Mouse (Mus musculus): ENCODE results near the gene Gcsh.
A peak's percentile ranks its signal among the peaks of the same experiment; 100 is the strongest.

Gene Gcsh

GRCm38 (mm10) chr8:116978052-116978451 lies 15.3 kb downstream of the Gcsh start:
- ATAC-seq (ENCODE audit: low TSS enrichment), result no peak; the same call in 1 of the 2 replicates

GRCm38 (mm10) chr8:116975606-116976005 lies 17.7 kb downstream of the Gcsh start:
- ATAC-seq (ENCODE audit: low TSS enrichment), result no peak

- ATAC-seq (ENCODE audit: low TSS enrichment), result no peak
Measured at GRCm38 (mm10) chr8:116975066-116975465, 18.3 kb downstream of the Gcsh start.

- ATAC-seq (ENCODE audit: low TSS enrichment), result no peak
Measured at GRCm38 (mm10) chr8:116969531-116969930, 23.8 kb downstream of the Gcsh start.

GRCm38 (mm10) chr8:116954415-116954814 lies 38.9 kb downstream of the Gcsh start:
- ATAC-seq (ENCODE audit: low TSS enrichment), result peak; percentile 95

GRCm38 (mm10) chr8:116952428-116952827 lies 40.9 kb downstream of the Gcsh start:
- ATAC-seq (ENCODE audit: low TSS enrichment), result no peak

- no peak for ATAC-seq (ENCODE audit: low TSS enrichment)
Measured at GRCm38 (mm10) chr8:116951778-116952177, 41.6 kb downstream of the Gcsh start.

- ATAC-seq (ENCODE audit: low TSS enrichment), result no peak
Measured at GRCm38 (mm10) chr8:116951369-116951768, 42.0 kb downstream of the Gcsh start.

GRCm38 (mm10) chr8:116947589-116947988 lies 45.7 kb downstream of the Gcsh start:
- ATAC-seq (ENCODE audit: low TSS enrichment), result no peak

GRCm38 (mm10) chr8:116946851-116947250 lies 46.5 kb downstream of the Gcsh start:
- no peak for ATAC-seq (ENCODE audit: low TSS enrichment)

GRCm38 (mm10) chr8:116946268-116946838 lies 47.0 kb downstream of the Gcsh start:
- ATAC-seq (ENCODE audit: low TSS enrichment), result peak; percentile 74

- ATAC-seq (ENCODE audit: low TSS enrichment), result no peak
Measured at GRCm38 (mm10) chr8:116945169-116945910, 48.0 kb downstream of the Gcsh start.

GRCm38 (mm10) chr8:116944385-116944696 lies 49.0 kb downstream of the Gcsh start:
- ATAC-seq (ENCODE audit: low TSS enrichment), result no peak

GRCm38 (mm10) chr8:116943555-116944384 lies 49.6 kb downstream of the Gcsh start:
- peak; percentile 55 for ATAC-seq (ENCODE audit: low TSS enrichment)

- peak; percentile 58 for ATAC-seq (ENCODE audit: low TSS enrichment)
Measured at GRCm38 (mm10) chr8:116943161-116943554, 50.2 kb downstream of the Gcsh start, which contains the start of gene Atmin. Gene Atmin (plus strand): TSS chr8:116943393.

- no peak for ATAC-seq (ENCODE audit: low TSS enrichment)
Measured at GRCm38 (mm10) chr8:116942284-116943058, 50.9 kb downstream of the Gcsh start.

GRCm38 (mm10) chr8:116935506-116935905 lies 57.8 kb downstream of the Gcsh start:
- no peak for ATAC-seq (ENCODE audit: low TSS enrichment)

GRCm38 (mm10) chr8:116934976-116935375 lies 58.4 kb downstream of the Gcsh start:
- no peak for ATAC-seq (ENCODE audit: low TSS enrichment)
